10 mouse cellular contexts compared by ENCODE assay signal in genomic region chr2:181670285-181670912, GRCm38 (mm10). TPM values are rescaled to one million over a fixed set of nuclear protein-coding genes. Genes with fewer than 3 reads are reported as not detected.
A peak's percentile ranks its signal among the peaks of the same experiment; 100 is the strongest.
DNase-seq lines count a peak whose midpoint lies in the region; ATAC-seq and TF ChIP-seq lines count a peak whose summit lies in the region.
"Had no signal": no experiment of that assay in that cellular context is flagged by ENCODE, and none has a peak within 500 bp of the region (broad histone marks: within the 10 kb centered on the region; RNA-seq: fewer than 3 reads in every experiment).

No protein-coding gene starts in this region.

- TF ChIP-seq CTCF in gastrocnemius, adult 2 months (IDR thresholded peaks at IDR 0.05), result peak; percentile 44

- no peaks in the 10 kb centered on the region; the same call in 1 of the 2 replicates for H3K36me3 ChIP-seq in embryonic facial prominence, embryonic 15.5 days
- no peaks in the 10 kb centered on the region for H3K36me3 ChIP-seq in intestine, embryonic 16.5 days (ENCODE audit: control insufficient read depth, insufficient read depth, low read length)
- H3K36me3 ChIP-seq in megakaryocyte, embryonic 14.5 days (replicated peaks; ENCODE audit: low read length), result no peaks in the 10 kb centered on the region

- DNase-seq in gastrocnemius, adult 2 months, result peak; percentile 46
- no peak for DNase-seq in gastrocnemius, postnatal 14 days
- no peak for DNase-seq in cerebellum, postnatal 25 days
- no peak for DNase-seq in c-Kit-positive CD71-positive TER-119-positive erythroid progenitor cells, embryonic 14.5 days (ENCODE audit: low spot score)
- no peak for DNase-seq in natural killer cell, adult 2 months (ENCODE audit: low spot score in 2 of 2)

- H3K27me3 ChIP-seq in embryonic facial prominence, embryonic 15.5 days, result peaks cover 46% of the 10 kb centered on the region
- peaks cover 67% of the 10 kb centered on the region for H3K27me3 ChIP-seq in intestine, embryonic 16.5 days (replicated peaks; ENCODE audit: control insufficient read depth, insufficient read depth, low read length)
- peaks cover 72% of the 10 kb centered on the region for H3K27me3 ChIP-seq in megakaryocyte, embryonic 14.5 days (replicated peaks)

- H3K9ac ChIP-seq in embryonic facial prominence, embryonic 15.5 days, result peak overlapping the region; percentile 28; the same call in 1 of the 2 replicates
- H3K9ac ChIP-seq in intestine, embryonic 16.5 days (ENCODE audit: low read depth, low read length), result peak overlapping the region; percentile 58

- no peaks in the 10 kb centered on the region for H3K9me3 ChIP-seq in embryonic facial prominence, embryonic 15.5 days (replicated peaks)
- H3K9me3 ChIP-seq in intestine, embryonic 16.5 days (ENCODE audit: control insufficient read depth, low read length), result no peaks in the 10 kb centered on the region
- H3K9me3 ChIP-seq in megakaryocyte, embryonic 14.5 days, result peaks cover 14% of the 10 kb centered on the region

- H3K27ac ChIP-seq in gastrocnemius, adult 2 months, result peak overlapping the region; percentile 90
- H3K27ac ChIP-seq in embryonic facial prominence, embryonic 15.5 days (replicated peaks), result peak overlapping the region; percentile 58; the same call in 1 of the 2 replicates
- H3K27ac ChIP-seq in intestine, embryonic 16.5 days (ENCODE audit: low read length), result no peak overlapping the region

- peak; percentile 27; the same call in 1 of the 2 replicates for ATAC-seq in embryonic facial prominence, embryonic 15.5 days (ENCODE audit: insufficient number of reproducible peaks, low FRiP score, low TSS enrichment, low read depth)
- peak; percentile 41; the same call in 1 of the 2 replicates for ATAC-seq in intestine, embryonic 16.5 days

- intact Hi-C loops in gastrocnemius, adult 2 months (cut with DNase I), result no loop called here
- intact Hi-C loops in gastrocnemius, postnatal 14 days (cut with DNase I; ENCODE audit: low total_unique reads), result no loop called here

- peak overlapping the region; percentile 78 for H3K4me3 ChIP-seq in gastrocnemius, adult 2 months
- peak overlapping the region; percentile 57 for H3K4me3 ChIP-seq in embryonic facial prominence, embryonic 15.5 days (replicated peaks)
- H3K4me3 ChIP-seq in intestine, embryonic 16.5 days (ENCODE audit: low read length), result peak overlapping the region; percentile 49
- H3K4me3 ChIP-seq in megakaryocyte, embryonic 14.5 days (replicated peaks), result peak overlapping the region; percentile 53

- H3K4me1 ChIP-seq in embryonic facial prominence, embryonic 15.5 days, result peaks cover 52% of the 10 kb centered on the region
- peaks cover 16% of the 10 kb centered on the region for H3K4me1 ChIP-seq in intestine, embryonic 16.5 days (ENCODE audit: control insufficient read depth, insufficient read depth, low read length)
- H3K4me1 ChIP-seq in megakaryocyte, embryonic 14.5 days, result peaks cover 46% of the 10 kb centered on the region

- WGBS in embryonic facial prominence, embryonic 15.5 days, result 4% methylated on average over 56 of the region's 56 CpGs
- 5% methylated on average over 55 of the region's 56 CpGs for whole genome bisulfite sequencing in intestine, embryonic 16.5 days

- peak overlapping the region; percentile 85 for H3K4me2 ChIP-seq in embryonic facial prominence, embryonic 15.5 days (replicated peaks)
- peak overlapping the region; percentile 60 for H3K4me2 ChIP-seq in intestine, embryonic 16.5 days (ENCODE audit: low read depth, low read length)

RNA-seq across cellular contexts. Expression of gene Sox18, which starts 1.0 kb away (rescaled TPM):
- 10 to 100 TPM; 10.4 to 15.3 TPM for total RNA-seq in gastrocnemius, adult 2 months (2021)
- total RNA-seq in gastrocnemius, postnatal 14 days (2021), result 10 to 100 TPM; 27.3 to 28.0 TPM
- 65.1 and 75.3 TPM in 2 replicates for polyA plus RNA-seq in embryonic facial prominence, embryonic 15.5 days (2015; fragmentation: Nextera tagmentation; extraction: Ambion mirVana)
- polyA plus RNA-seq in intestine, embryonic 16.5 days (2015; fragmentation: Nextera tagmentation; extraction: Ambion mirVana), result 28.9 and 30.1 TPM in 2 replicates
- not detected in 2 replicates for polyA plus RNA-seq in megakaryocyte, embryonic 14.5 days (2012; ENCODE audit: insufficient read depth, low replicate concordance)

RNA-seq across cellular contexts. Expression of gene Tcea2, which starts 9.7 kb away (rescaled TPM):
- total RNA-seq in gastrocnemius, adult 2 months (2021), result 1 to 10 TPM; 6.9 to 7.6 TPM
- total RNA-seq in gastrocnemius, postnatal 14 days (2021), result 1 to 10 TPM; 4.2 to 6.0 TPM
- polyA plus RNA-seq in embryonic facial prominence, embryonic 15.5 days (2015; fragmentation: Nextera tagmentation; extraction: Ambion mirVana), result 24.0 and 25.7 TPM in 2 replicates
- 15.1 and 16.4 TPM in 2 replicates for polyA plus RNA-seq in intestine, embryonic 16.5 days (2015; fragmentation: Nextera tagmentation; extraction: Ambion mirVana)
- polyA plus RNA-seq in megakaryocyte, embryonic 14.5 days (2012; ENCODE audit: insufficient read depth, low replicate concordance), result 1.1 and 1.3 TPM in 2 replicates
- polyA plus RNA-seq: erythroblast, embryonic 14.5 days had no signal

RNA-seq across cellular contexts. Expression of gene Gm29797, which starts 13.6 kb away (rescaled TPM):
- not detected for total RNA-seq in gastrocnemius, adult 2 months (2021)
- not detected for total RNA-seq in gastrocnemius, postnatal 14 days (2021)
- polyA plus RNA-seq in embryonic facial prominence, embryonic 15.5 days (2015; fragmentation: Nextera tagmentation; extraction: Ambion mirVana), result 0.24 and 0.31 TPM in 2 replicates
- polyA plus RNA-seq in intestine, embryonic 16.5 days (2015; fragmentation: Nextera tagmentation; extraction: Ambion mirVana), result 2.2 and 3.0 TPM in 2 replicates
- not detected in 2 replicates for polyA plus RNA-seq in megakaryocyte, embryonic 14.5 days (2012; ENCODE audit: insufficient read depth, low replicate concordance)
- polyA plus RNA-seq: erythroblast, embryonic 14.5 days had no signal

RNA-seq across cellular contexts. Expression of gene Rgs19, which starts 23.4 kb away (rescaled TPM):
- 1 to 10 TPM; 2.7 to 2.8 TPM for total RNA-seq in gastrocnemius, adult 2 months (2021)
- 1 to 10 TPM; 5.1 to 6.5 TPM for total RNA-seq in gastrocnemius, postnatal 14 days (2021)
- 72.2 and 79.7 TPM in 2 replicates for polyA plus RNA-seq in embryonic facial prominence, embryonic 15.5 days (2015; fragmentation: Nextera tagmentation; extraction: Ambion mirVana)
- 36.1 and 39.6 TPM in 2 replicates for polyA plus RNA-seq in intestine, embryonic 16.5 days (2015; fragmentation: Nextera tagmentation; extraction: Ambion mirVana)
- polyA plus RNA-seq in megakaryocyte, embryonic 14.5 days (2012; ENCODE audit: insufficient read depth, low replicate concordance), result 38.7 and 51.9 TPM in 2 replicates

RNA-seq across cellular contexts. Expression of gene Lkaaear1, which starts 27.8 kb away (rescaled TPM):
- total RNA-seq in gastrocnemius, adult 2 months (2021), result not detected
- total RNA-seq in gastrocnemius, postnatal 14 days (2021), result not detected
- polyA plus RNA-seq in embryonic facial prominence, embryonic 15.5 days (2015; fragmentation: Nextera tagmentation; extraction: Ambion mirVana), result not detected in 2 replicates
- polyA plus RNA-seq in intestine, embryonic 16.5 days (2015; fragmentation: Nextera tagmentation; extraction: Ambion mirVana), result not detected in 2 replicates
- not detected in 2 replicates for polyA plus RNA-seq in megakaryocyte, embryonic 14.5 days (2012; ENCODE audit: insufficient read depth, low replicate concordance)
- polyA plus RNA-seq: C2C12; erythroblast, embryonic 14.5 days had no signal

Comparison
In these comparisons a context has a peak if more than half of its experiments do, and no peak if none do; other contexts are left out.
1. RNA of gene Sox18, which starts 1.0 kb away (polyA plus RNA-seq): 65.1 to 75.3 TPM in embryonic facial prominence, embryonic 15.5 days and 28.9 to 30.1 TPM in intestine, embryonic 16.5 days; not detected in megakaryocyte, embryonic 14.5 days; every median in the first group is over 10 times any median in the second.
2. Peak in every context shown above with its lines, with median percentiles within 50 percentile points of each other: H3K4me3 ChIP-seq.